Mouse (Mus musculus) G1E (cell line): ENCODE data around the gene N4bp2l2.
"Not testable (repeated sequence)": the region's sequence is repeated elsewhere in the genome, so short reads cannot be mapped to it uniquely, and the experiment has no call there.

Experiments
- CTCF ChIP-seq: IDR thresholded peaks from 2 replicates; pipeline ENCODE4 v1.5.1; 2012; ENCODE audit warnings: low read depth, low read length, inconsistent platforms, mixed read lengths
- TAL1 ChIP-seq: conservative IDR thresholded peaks from 2 replicates; pipeline ENCODE4 v1.6.1; 2012; ENCODE audit warnings: low read depth, low read length, inconsistent platforms, mixed read lengths

- TF ChIP-seq CTCF, TAL1: not testable (repeated sequence)
Measured at GRCm38 (mm10) chr5:150643390-150643789, 22.6 kb downstream of the N4bp2l2 start.
